Mouse (Mus musculus): ENCODE data around the gene Sdf2. TPM values are rescaled to one million over a fixed set of nuclear protein-coding genes. Genes with fewer than 3 reads are reported as not detected.

The Sdf2 gene
- polyA plus RNA-seq (2014; fragmentation: Nextera tagmentation; extraction: Ambion mirVana) = 60.1 and 62.5 TPM in 2 replicates

- Histone ChIP-seq H3K4me3 (ENCODE audit: low read depth, low read length) (peak within 1 kb of the TSS; percentile 97), H3K27ac (ENCODE audit: low read depth, low read length) (peak within 1 kb of the TSS; percentile 63), H3K4me1 (ENCODE audit: control insufficient read depth, insufficient read depth, low read length) (peaks cover 12% of the 10 kb centered on the region), H3K9me3 (ENCODE audit: control insufficient read depth, low read length) (no peaks in the 10 kb centered on the region), H3K4me2 (ENCODE audit: low read depth) (peak within 1 kb of the TSS; percentile 83), H3K9ac (ENCODE audit: low read length) (peak within 1 kb of the TSS; percentile 91), H3K36me3 (ENCODE audit: control insufficient read depth, insufficient read depth, low read length) (no peaks in the 10 kb centered on the region; the same call in 1 of the 2 replicates), H3K27me3 (ENCODE audit: control insufficient read depth, insufficient read depth, low read length) (no peaks in the 10 kb centered on the region)
- ATAC-seq (ENCODE audit: insufficient read depth, low FRiP score, low TSS enrichment) = peak; percentile 92
- under 1% methylated on average over 44 of the region's 50 CpGs for WGBS
- peak; percentile 93 for DNase-seq (ENCODE audit: low spot score)
These were observed at the start of gene Sdf2, which contains the start of gene Supt6 for GRCm38 (mm10) chr11:78245627-78246317. Gene Sdf2 (plus strand): TSS chr11:78245746. Gene Supt6 (minus strand): TSS chr11:78245987.

GRCm38 (mm10) chr11:78202372-78202771 is 43.2 kb upstream of the Sdf2 start:
- Histone ChIP-seq H3K27me3 (ENCODE audit: control insufficient read depth, insufficient read depth, low read length) (no peaks in the 10 kb centered on the region), H3K36me3 (ENCODE audit: control insufficient read depth, insufficient read depth, low read length) (peaks cover 4% of the 10 kb centered on the region; the same call in 1 of the 2 replicates), H3K27ac (ENCODE audit: low read depth, low read length) (no peak overlapping the region), H3K9me3 (ENCODE audit: control insufficient read depth, low read length) (no peaks in the 10 kb centered on the region), H3K4me1 (ENCODE audit: control insufficient read depth, insufficient read depth, low read length) (peaks cover 28% of the 10 kb centered on the region), H3K9ac (ENCODE audit: low read length) (no peak overlapping the region), H3K4me2 (ENCODE audit: low read depth) (no peak overlapping the region), H3K4me3 (ENCODE audit: low read depth, low read length) (no peak overlapping the region)
- ATAC-seq (ENCODE audit: insufficient read depth, low FRiP score, low TSS enrichment) = no peak
- WGBS = 90% methylated on average over 3 of the region's 3 CpGs
- no peak for DNase-seq (ENCODE audit: low spot score)

- ATAC-seq (ENCODE audit: insufficient read depth, low FRiP score, low TSS enrichment) (no peak), DNase-seq (ENCODE audit: low spot score) (no peak)
- Histone ChIP-seq H3K27ac (ENCODE audit: low read depth, low read length) (peak overlapping the region; percentile 96), H3K4me2 (ENCODE audit: low read depth) (no peak overlapping the region), H3K4me3 (ENCODE audit: low read depth, low read length) (no peak overlapping the region), H3K27me3 (ENCODE audit: control insufficient read depth, insufficient read depth, low read length) (no peaks in the 10 kb centered on the region), H3K4me1 (ENCODE audit: control insufficient read depth, insufficient read depth, low read length) (peaks cover 28% of the 10 kb centered on the region), H3K9ac (ENCODE audit: low read length) (0 out of 2 replicates have a peak overlapping the region, but pooled peaks have one; percentile 26), H3K9me3 (ENCODE audit: control insufficient read depth, low read length) (no peaks in the 10 kb centered on the region), H3K36me3 (ENCODE audit: control insufficient read depth, insufficient read depth, low read length) (peaks cover 18% of the 10 kb centered on the region)
- 67% methylated on average over 6 of the region's 6 CpGs for WGBS
These were observed 41.3 kb upstream of the Sdf2 start for GRCm38 (mm10) chr11:78204287-78204686.

- peak overlapping the region; percentile 61 for H3K9ac ChIP-seq (ENCODE audit: low read length)
- peak overlapping the region; percentile 21; the same call in 1 of the 2 replicates for H3K4me2 ChIP-seq (ENCODE audit: low read depth)
These were observed 40.0 kb upstream of the Sdf2 start for GRCm38 (mm10) chr11:78205361-78206206.

GRCm38 (mm10) chr11:78207190-78207589 is 38.4 kb upstream of the Sdf2 start:
- H3K4me3 ChIP-seq (ENCODE audit: low read depth, low read length) = no peak overlapping the region
- no peaks in the 10 kb centered on the region for H3K9me3 ChIP-seq (ENCODE audit: control insufficient read depth, low read length)
- DNase-seq (ENCODE audit: low spot score) = no peak
- no peaks in the 10 kb centered on the region for H3K27me3 ChIP-seq (ENCODE audit: control insufficient read depth, insufficient read depth, low read length)
- peak overlapping the region; percentile 96 for H3K27ac ChIP-seq (ENCODE audit: low read depth, low read length)
- peak overlapping the region; percentile 37 for H3K9ac ChIP-seq (ENCODE audit: low read length)
- 67% methylated on average over 7 of the region's 7 CpGs for WGBS
- no peak for ATAC-seq (ENCODE audit: insufficient read depth, low FRiP score, low TSS enrichment)
- peaks cover 35% of the 10 kb centered on the region for H3K36me3 ChIP-seq (ENCODE audit: control insufficient read depth, insufficient read depth, low read length)
- peaks cover 28% of the 10 kb centered on the region for H3K4me1 ChIP-seq (ENCODE audit: control insufficient read depth, insufficient read depth, low read length)
- H3K4me2 ChIP-seq (ENCODE audit: low read depth) = no peak overlapping the region

More at GRCm38 (mm10) chr11:78205361-78206206, 40.0 kb upstream of the Sdf2 start:
- DNase-seq (ENCODE audit: low spot score) (peak; percentile 57), ATAC-seq (ENCODE audit: insufficient read depth, low FRiP score, low TSS enrichment) (peak; percentile 71)
- Histone ChIP-seq H3K9me3 (ENCODE audit: control insufficient read depth, low read length) (no peaks in the 10 kb centered on the region), H3K27ac (ENCODE audit: low read depth, low read length) (peak overlapping the region; percentile 96), H3K4me1 (ENCODE audit: control insufficient read depth, insufficient read depth, low read length) (peaks cover 28% of the 10 kb centered on the region), H3K4me3 (ENCODE audit: low read depth, low read length) (no peak overlapping the region), H3K27me3 (ENCODE audit: control insufficient read depth, insufficient read depth, low read length) (no peaks in the 10 kb centered on the region), H3K36me3 (ENCODE audit: control insufficient read depth, insufficient read depth, low read length) (peaks cover 25% of the 10 kb centered on the region)
- 44% methylated on average over 13 of the region's 13 CpGs for WGBS

GRCm38 (mm10) chr11:78209886-78210285 is 35.7 kb upstream of the Sdf2 start:
- DNase-seq (ENCODE audit: low spot score) = no peak
- H3K36me3 ChIP-seq (ENCODE audit: control insufficient read depth, insufficient read depth, low read length) = peaks cover 42% of the 10 kb centered on the region
- no peak overlapping the region for H3K4me3 ChIP-seq (ENCODE audit: low read depth, low read length)
- H3K4me2 ChIP-seq (ENCODE audit: low read depth) = no peak overlapping the region
- H3K9me3 ChIP-seq (ENCODE audit: control insufficient read depth, low read length) = no peaks in the 10 kb centered on the region
- H3K27ac ChIP-seq (ENCODE audit: low read depth, low read length) = no peak overlapping the region
- 84% methylated on average over 6 of the region's 6 CpGs for WGBS
- H3K4me1 ChIP-seq (ENCODE audit: control insufficient read depth, insufficient read depth, low read length) = peaks cover 21% of the 10 kb centered on the region
- H3K27me3 ChIP-seq (ENCODE audit: control insufficient read depth, insufficient read depth, low read length) = no peaks in the 10 kb centered on the region
- H3K9ac ChIP-seq (ENCODE audit: low read length) = no peak overlapping the region
- ATAC-seq (ENCODE audit: insufficient read depth, low FRiP score, low TSS enrichment) = no peak

- Histone ChIP-seq H3K4me3 (ENCODE audit: low read depth, low read length) (no peak overlapping the region), H3K27me3 (ENCODE audit: control insufficient read depth, insufficient read depth, low read length) (no peaks in the 10 kb centered on the region), H3K36me3 (ENCODE audit: control insufficient read depth, insufficient read depth, low read length) (peaks cover 43% of the 10 kb centered on the region), H3K27ac (ENCODE audit: low read depth, low read length) (no peak overlapping the region), H3K4me2 (ENCODE audit: low read depth) (no peak overlapping the region), H3K4me1 (ENCODE audit: control insufficient read depth, insufficient read depth, low read length) (peaks cover 15% of the 10 kb centered on the region), H3K9me3 (ENCODE audit: control insufficient read depth, low read length) (no peaks in the 10 kb centered on the region), H3K9ac (ENCODE audit: low read length) (no peak overlapping the region)
- DNase-seq (ENCODE audit: low spot score) = no peak
- 70% methylated on average over 7 of the region's 7 CpGs for WGBS
- ATAC-seq (ENCODE audit: insufficient read depth, low FRiP score, low TSS enrichment) = no peak
These were observed 34.9 kb upstream of the Sdf2 start for GRCm38 (mm10) chr11:78210615-78211014.

GRCm38 (mm10) chr11:78211513-78211912 is 34.0 kb upstream of the Sdf2 start:
- H3K36me3 ChIP-seq (ENCODE audit: control insufficient read depth, insufficient read depth, low read length) = peaks cover 48% of the 10 kb centered on the region
- H3K9ac ChIP-seq (ENCODE audit: low read length) = no peak overlapping the region
- H3K4me2 ChIP-seq (ENCODE audit: low read depth) = no peak overlapping the region
- H3K27me3 ChIP-seq (ENCODE audit: control insufficient read depth, insufficient read depth, low read length) = no peaks in the 10 kb centered on the region
- DNase-seq (ENCODE audit: low spot score) (no peak), ATAC-seq (ENCODE audit: insufficient read depth, low FRiP score, low TSS enrichment) (no peak)
- H3K9me3 ChIP-seq (ENCODE audit: control insufficient read depth, low read length) = no peaks in the 10 kb centered on the region
- WGBS = 86% methylated on average over 5 of the region's 5 CpGs
- no peak overlapping the region for H3K4me3 ChIP-seq (ENCODE audit: low read depth, low read length)
- H3K4me1 ChIP-seq (ENCODE audit: control insufficient read depth, insufficient read depth, low read length) = peaks cover 6% of the 10 kb centered on the region; the same call in 1 of the 2 replicates
- H3K27ac ChIP-seq (ENCODE audit: low read depth, low read length) = no peak overlapping the region
